Mouse (Mus musculus) heart, adult 2 months (tissue): ENCODE measurements around the gene Orc5.

Source experiments
- CTCF ChIP-seq: fragments of 200-600 bp; IDR thresholded peaks from 2 replicates; pipeline ENCODE4 v1.8.1; 2022; ENCODE audit warnings: antibody characterized with exemption, mild to moderate bottlenecking, moderate library complexity
- POLR2A ChIP-seq: fragments of 200-500 bp; IDR thresholded peaks from 2 replicates; pipeline ENCODE4 v1.6.1; 2011; ENCODE audit warnings: mild to moderate bottlenecking, low read depth, low read length, control low read depth; ENCODE audit not compliant: insufficient read depth

- TF ChIP-seq POLR2A (no peak), CTCF (peak; percentile 27)
Observed at GRCm38 (mm10) chr5:22584556-22584955, 34.3 kb upstream of the Orc5 start.
